Mouse (Mus musculus): ENCODE measurements around the gene Slc2a6. TPM values are rescaled to one million over a fixed set of nuclear protein-coding genes. Genes with fewer than 3 reads are reported as not detected.

The Slc2a6 gene
- polyA plus RNA-seq, 1 experiment = 17.5 TPM

- TF ChIP-seq CTCF (IDR thresholded peaks at IDR 0.05; ENCODE audit: borderline replicate concordance, control insufficient read depth, extremely low read depth, insufficient read depth, low read length, poor library complexity) (no peak), POLR2A (IDR thresholded peaks at IDR 0.05; ENCODE audit: control insufficient read depth, extremely low read depth, insufficient read depth, low read length, poor library complexity) (no peak)
- H3K4me3 ChIP-seq (ENCODE audit: control insufficient read depth, insufficient read depth, low read length) = no peak overlapping the region
- no peaks in the 10 kb centered on the region for H3K27me3 ChIP-seq (ENCODE audit: control insufficient read depth, insufficient read depth, low read length)
- 83% methylated on average over 1 of the region's 1 CpGs for WGBS
- no peaks in the 10 kb centered on the region for H3K36me3 ChIP-seq (ENCODE audit: control insufficient read depth, insufficient read depth, low read length)
- no peak for DNase-seq
- H3K27ac ChIP-seq (ENCODE audit: control insufficient read depth, insufficient read depth, low read length) = no peak overlapping the region
- H3K4me1 ChIP-seq (replicated peaks; ENCODE audit: control insufficient read depth, insufficient read depth, low read length) = no peaks in the 10 kb centered on the region
Observed at GRCm38 (mm10) chr2:26997498-26997897, 30.3 kb downstream of the Slc2a6 start.

GRCm38 (mm10) chr2:26993936-26994335 is 33.9 kb downstream of the Slc2a6 start:
- no peaks in the 10 kb centered on the region for H3K27me3 ChIP-seq (ENCODE audit: control insufficient read depth, insufficient read depth, low read length)
- TF ChIP-seq POLR2A (IDR thresholded peaks at IDR 0.05; ENCODE audit: control insufficient read depth, extremely low read depth, insufficient read depth, low read length, poor library complexity) = no peak
- no peak for TF ChIP-seq CTCF (IDR thresholded peaks at IDR 0.05; ENCODE audit: borderline replicate concordance, control insufficient read depth, extremely low read depth, insufficient read depth, low read length, poor library complexity)
- no peaks in the 10 kb centered on the region for H3K4me1 ChIP-seq (replicated peaks; ENCODE audit: control insufficient read depth, insufficient read depth, low read length)
- no peak overlapping the region for H3K4me3 ChIP-seq (ENCODE audit: control insufficient read depth, insufficient read depth, low read length)
- H3K36me3 ChIP-seq (ENCODE audit: control insufficient read depth, insufficient read depth, low read length) = no peaks in the 10 kb centered on the region
- WGBS = 64% methylated on average over 3 of the region's 3 CpGs
- no peak for DNase-seq
- no peak overlapping the region for H3K27ac ChIP-seq (ENCODE audit: control insufficient read depth, insufficient read depth, low read length)

- 88% methylated on average over 5 of the region's 5 CpGs for WGBS
- no peak overlapping the region for H3K27ac ChIP-seq (ENCODE audit: control insufficient read depth, insufficient read depth, low read length)
- no peaks in the 10 kb centered on the region for H3K4me1 ChIP-seq (replicated peaks; ENCODE audit: control insufficient read depth, insufficient read depth, low read length)
- no peak overlapping the region for H3K4me3 ChIP-seq (ENCODE audit: control insufficient read depth, insufficient read depth, low read length)
- TF ChIP-seq POLR2A (IDR thresholded peaks at IDR 0.05; ENCODE audit: control insufficient read depth, extremely low read depth, insufficient read depth, low read length, poor library complexity) (no peak), CTCF (IDR thresholded peaks at IDR 0.05; ENCODE audit: borderline replicate concordance, control insufficient read depth, extremely low read depth, insufficient read depth, low read length, poor library complexity) (no peak)
- H3K27me3 ChIP-seq (ENCODE audit: control insufficient read depth, insufficient read depth, low read length) = no peaks in the 10 kb centered on the region
- DNase-seq = no peak
- no peaks in the 10 kb centered on the region for H3K36me3 ChIP-seq (ENCODE audit: control insufficient read depth, insufficient read depth, low read length)
Observed at GRCm38 (mm10) chr2:26984640-26985039, 43.2 kb downstream of the Slc2a6 start.

- Histone ChIP-seq H3K4me1 (replicated peaks; ENCODE audit: control insufficient read depth, insufficient read depth, low read length) (no peaks in the 10 kb centered on the region), H3K27ac (ENCODE audit: control insufficient read depth, insufficient read depth, low read length) (no peak overlapping the region), H3K36me3 (ENCODE audit: control insufficient read depth, insufficient read depth, low read length) (no peaks in the 10 kb centered on the region), H3K27me3 (ENCODE audit: control insufficient read depth, insufficient read depth, low read length) (no peaks in the 10 kb centered on the region), H3K4me3 (ENCODE audit: control insufficient read depth, insufficient read depth, low read length) (no peak overlapping the region)
- 73% methylated on average over 2 of the region's 2 CpGs for WGBS
- no peak for DNase-seq
- TF ChIP-seq CTCF (IDR thresholded peaks at IDR 0.05; ENCODE audit: borderline replicate concordance, control insufficient read depth, extremely low read depth, insufficient read depth, low read length, poor library complexity) = no peak
Observed at GRCm38 (mm10) chr2:26984179-26984578, 43.6 kb downstream of the Slc2a6 start.

GRCm38 (mm10) chr2:26980361-26980760 is 47.4 kb downstream of the Slc2a6 start:
- peak; percentile 27 for DNase-seq
- WGBS = 68% methylated on average over 1 of the region's 1 CpGs
- Histone ChIP-seq H3K4me3 (ENCODE audit: control insufficient read depth, insufficient read depth, low read length) (no peak overlapping the region), H3K4me1 (replicated peaks; ENCODE audit: control insufficient read depth, insufficient read depth, low read length) (no peaks in the 10 kb centered on the region), H3K36me3 (ENCODE audit: control insufficient read depth, insufficient read depth, low read length) (no peaks in the 10 kb centered on the region), H3K27me3 (ENCODE audit: control insufficient read depth, insufficient read depth, low read length) (no peaks in the 10 kb centered on the region), H3K27ac (ENCODE audit: control insufficient read depth, insufficient read depth, low read length) (no peak overlapping the region)
- no peak for TF ChIP-seq CTCF (IDR thresholded peaks at IDR 0.05; ENCODE audit: borderline replicate concordance, control insufficient read depth, extremely low read depth, insufficient read depth, low read length, poor library complexity)
- no peak for TF ChIP-seq POLR2A (IDR thresholded peaks at IDR 0.05; ENCODE audit: control insufficient read depth, extremely low read depth, insufficient read depth, low read length, poor library complexity)

GRCm38 (mm10) chr2:26973960-26974359 is 53.8 kb downstream of the Slc2a6 start:
- Histone ChIP-seq H3K4me1 (replicated peaks; ENCODE audit: control insufficient read depth, insufficient read depth, low read length) (peaks cover 20% of the 10 kb centered on the region), H3K36me3 (ENCODE audit: control insufficient read depth, insufficient read depth, low read length) (no peaks in the 10 kb centered on the region), H3K4me3 (ENCODE audit: control insufficient read depth, insufficient read depth, low read length) (no peak overlapping the region), H3K27ac (ENCODE audit: control insufficient read depth, insufficient read depth, low read length) (0 out of 2 replicates have a peak overlapping the region, but pooled peaks have one; percentile 45), H3K27me3 (ENCODE audit: control insufficient read depth, insufficient read depth, low read length) (no peaks in the 10 kb centered on the region)
- DNase-seq = no peak
- WGBS = 15% methylated on average over 4 of the region's 4 CpGs
- no peak for TF ChIP-seq CTCF (IDR thresholded peaks at IDR 0.05; ENCODE audit: borderline replicate concordance, control insufficient read depth, extremely low read depth, insufficient read depth, low read length, poor library complexity)
- TF ChIP-seq POLR2A (IDR thresholded peaks at IDR 0.05; ENCODE audit: control insufficient read depth, extremely low read depth, insufficient read depth, low read length, poor library complexity) = no peak

GRCm38 (mm10) chr2:26973116-26973515 is 54.7 kb downstream of the Slc2a6 start, which contains the start of gene Adamts13:
Adamts13 (plus strand) TSS chr2:26973416.
- Histone ChIP-seq H3K27ac (ENCODE audit: control insufficient read depth, insufficient read depth, low read length) (0 out of 2 replicates have a peak within 1 kb of the TSS, but pooled peaks have one; percentile 45), H3K27me3 (ENCODE audit: control insufficient read depth, insufficient read depth, low read length) (no peaks in the 10 kb centered on the region)

More at GRCm38 (mm10) chr2:26973116-26973515, 54.7 kb downstream of the Slc2a6 start, which contains the start of gene Adamts13:
- 86% methylated on average over 3 of the region's 3 CpGs for WGBS
- no peak for DNase-seq
- TF ChIP-seq CTCF (IDR thresholded peaks at IDR 0.05; ENCODE audit: borderline replicate concordance, control insufficient read depth, extremely low read depth, insufficient read depth, low read length, poor library complexity) (no peak), POLR2A (IDR thresholded peaks at IDR 0.05; ENCODE audit: control insufficient read depth, extremely low read depth, insufficient read depth, low read length, poor library complexity) (no peak)
- H3K4me3 ChIP-seq (ENCODE audit: control insufficient read depth, insufficient read depth, low read length) = no peak within 1 kb of the TSS
- H3K4me1 ChIP-seq (replicated peaks; ENCODE audit: control insufficient read depth, insufficient read depth, low read length) = peaks cover 20% of the 10 kb centered on the region
- no peaks in the 10 kb centered on the region for H3K36me3 ChIP-seq (ENCODE audit: control insufficient read depth, insufficient read depth, low read length)

Other genes with a start within 250 kb of the Slc2a6 start
- 0.06 TPM in 1 of 2 replicates, not detected in the other for gene Abo, start 163.0 kb downstream of the Slc2a6 start, polyA plus RNA-seq (2012; rRNA removed)
- gene Surf6, start 125.1 kb downstream of the Slc2a6 start, polyA plus RNA-seq (2012; rRNA removed) = 20.8 and 23.1 TPM in 2 replicates
- gene Med22, start 117.3 kb downstream of the Slc2a6 start, polyA plus RNA-seq (2012; rRNA removed) = 39.0 and 46.5 TPM in 2 replicates
- 799 and 817 TPM in 2 replicates for gene Rpl7a, start 117.2 kb downstream of the Slc2a6 start, polyA plus RNA-seq (2012; rRNA removed)
- gene Surf2, start 111.6 kb downstream of the Slc2a6 start, polyA plus RNA-seq (2012; rRNA removed) = 33.8 and 36.4 TPM in 2 replicates
- gene Surf1, start 111.5 kb downstream of the Slc2a6 start, polyA plus RNA-seq (2012; rRNA removed) = 72.7 and 78.5 TPM in 2 replicates
- gene Surf4, start 94.1 kb downstream of the Slc2a6 start, polyA plus RNA-seq (2012; rRNA removed) = 410 and 472 TPM in 2 replicates
- gene Stkld1, start 94.0 kb downstream of the Slc2a6 start, polyA plus RNA-seq (2012; rRNA removed) = 0.75 and 0.96 TPM in 2 replicates
- gene Rexo4, start 63.6 kb downstream of the Slc2a6 start, polyA plus RNA-seq (2012; rRNA removed) = 49.7 and 56.2 TPM in 2 replicates
- gene Adamts13, start 54.6 kb downstream of the Slc2a6 start, polyA plus RNA-seq (2012; rRNA removed) = 1.1 and 1.2 TPM in 2 replicates
- gene Cacfd1, start 18.1 kb downstream of the Slc2a6 start, polyA plus RNA-seq (2012; rRNA removed) = 58.9 and 63.9 TPM in 2 replicates
- 0.61 and 0.81 TPM in 2 replicates for gene Mymk, start 44.2 kb upstream of the Slc2a6 start, polyA plus RNA-seq (2012; rRNA removed)
- 16.1 and 16.5 TPM in 2 replicates for gene Adamtsl2, start 51.4 kb upstream of the Slc2a6 start, polyA plus RNA-seq (2012; rRNA removed)
- gene Fam163b, start 114.5 kb upstream of the Slc2a6 start, polyA plus RNA-seq (2012; rRNA removed) = 7.8 and 13.3 TPM in 2 replicates
- 0.41 and 0.69 TPM in 2 replicates for gene Dbh, start 137.2 kb upstream of the Slc2a6 start, polyA plus RNA-seq (2012; rRNA removed)
- 10.5 and 12.3 TPM in 2 replicates for gene Sardh, start 220.3 kb upstream of the Slc2a6 start, polyA plus RNA-seq (2012; rRNA removed)